Mouse (Mus musculus) heart, embryonic 14.5 days (tissue): ENCODE data around the gene Samd4. TPM values are rescaled to one million over a fixed set of nuclear protein-coding genes. Genes with fewer than 3 reads are reported as not detected.
A peak's percentile ranks its signal among the peaks of the same experiment; 100 is the strongest.

Source experiments
- ATAC-seq: fragments of 200-750 bp; cut with Nextera tagmentation; 2 replicates; pipeline ENCODE4 v1.8.0; 2017; ENCODE audit warnings: low read depth, moderate TSS enrichment; ENCODE audit not compliant: insufficient number of reproducible peaks, insufficient read depth, low FRiP score
- H3K27ac ChIP-seq, 2 experiments: fragments of 200-500 bp in 1 of 2; fragments of 300-500 bp in 1 of 2; sonication (generic) in 1 of 2; replicated peaks in 1 of 2; 2 replicates each; pipeline ENCODE4 v1.5.1; 2012 to 2014; ENCODE audit warnings: low read depth in 2 of 2, low read length in 2 of 2, control low read depth in 1 of 2, mild to moderate bottlenecking in 1 of 2, mixed read lengths in 1 of 2; ENCODE audit not compliant: control insufficient read depth in 1 of 2, insufficient read depth in 1 of 2
- H3K27me3 ChIP-seq: fragments of 300-500 bp; sonication (generic); 2 replicates; pipeline ENCODE4 v1.6.1; 2014; ENCODE audit warnings: mild to moderate bottlenecking, low read length, control low read depth; ENCODE audit not compliant: control insufficient read depth, insufficient read depth
- H3K36me3 ChIP-seq: fragments of 300-500 bp; sonication (generic); 2 replicates; pipeline ENCODE4 v1.6.1; 2014; ENCODE audit warnings: mild to moderate bottlenecking, control low read depth, low read length, mixed read lengths; ENCODE audit not compliant: control insufficient read depth, insufficient read depth
- H3K4me1 ChIP-seq, 2 experiments: fragments of 200-500 bp in 1 of 2; fragments of 300-500 bp in 1 of 2; sonication (generic) in 1 of 2; 2 replicates each; pipeline ENCODE4 v1.6.1; 2012 to 2014; ENCODE audit warnings: low read length in 2 of 2, control low read depth in 1 of 2, mixed read lengths in 1 of 2; ENCODE audit not compliant: control insufficient read depth in 2 of 2, insufficient read depth in 2 of 2
- H3K4me2 ChIP-seq: fragments of 300-500 bp; sonication (generic); 2 replicates; pipeline ENCODE4 v1.6.1; 2014; ENCODE audit warnings: mild to moderate bottlenecking, low read length
- H3K4me3 ChIP-seq, 2 experiments: fragments of 200-500 bp in 1 of 2; fragments of 300-500 bp in 1 of 2; sonication (generic) in 1 of 2; 2 replicates each; pipeline ENCODE4 v1.5.1; 2012 to 2014; ENCODE audit warnings: low read length in 2 of 2, mild to moderate bottlenecking in 2 of 2, control low read depth in 1 of 2, low read depth in 1 of 2, moderate library complexity in 1 of 2; ENCODE audit not compliant: control insufficient read depth in 1 of 2, insufficient read depth in 1 of 2
- H3K9ac ChIP-seq: fragments of 300-500 bp; sonication (generic); 2 replicates; pipeline ENCODE4 v1.6.1; 2014; ENCODE audit warnings: mild to moderate bottlenecking, low read length
- H3K9me3 ChIP-seq: fragments of 300-500 bp; sonication (generic); 2 replicates; pipeline ENCODE4 v1.6.1; 2016; ENCODE audit warnings: low read length, control low read depth; ENCODE audit not compliant: control insufficient read depth
- WGBS: fragments of 180-500 bp; shearing (Covaris S2); extraction: QIAGEN DNeasy Blood & Tissue Kit; methylation state at CpG from one replicate; pipeline ENCODE4 v1.1.7; 2014; 5-methylcytosine and 5-hydroxymethylcytosine counted together
- polyA plus RNA-seq: library from polyadenylated mRNA; unstranded; fragments of >200 nt; fragmentation: Nextera tagmentation; extraction: Ambion mirVana; gene quantifications from 2 replicates; pipeline ENCODE4 v1.2.1, GENCODE M21; 2014

The Samd4 gene
- polyA plus RNA-seq, 1 experiment from 2014 or later, result 12.0 TPM

DNA sequence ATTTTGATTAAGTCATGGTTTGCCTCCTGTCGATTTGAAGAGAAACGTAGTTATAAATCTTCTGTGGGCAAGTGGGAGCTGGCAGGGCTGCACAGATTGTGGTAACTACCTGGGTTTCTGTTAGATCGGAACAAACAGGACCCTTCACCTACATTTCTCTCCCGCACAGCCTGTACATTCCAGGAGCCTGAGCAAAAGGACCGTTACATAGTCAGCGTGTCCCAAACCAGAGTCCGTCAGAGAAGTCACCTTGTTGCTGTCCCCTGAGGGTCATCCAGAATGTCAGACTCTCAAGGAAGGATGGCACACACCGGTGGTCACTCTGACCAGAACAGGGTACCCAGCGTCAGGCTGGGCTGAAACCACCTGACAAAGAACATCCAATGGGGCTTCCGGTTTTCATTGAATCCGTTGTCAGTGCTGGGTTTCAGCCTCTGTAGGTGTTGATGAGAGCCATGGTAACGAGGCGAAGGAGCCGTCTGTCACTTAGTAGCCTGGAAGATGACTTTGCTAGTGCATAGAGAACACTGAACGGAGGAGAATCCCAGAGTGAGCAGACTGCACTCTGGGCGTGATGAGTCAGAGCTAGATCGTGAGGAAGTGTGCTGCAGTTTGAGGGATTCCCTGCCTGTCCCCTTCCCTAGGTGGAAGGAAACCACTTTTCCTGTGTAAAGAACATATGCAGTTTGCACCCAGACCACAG, 98.2 kb downstream of the Samd4 start:
- no peak overlapping the region for H3K4me3 ChIP-seq
- 35% methylated on average over 17 of the region's 17 CpGs for WGBS
- H3K27me3 ChIP-seq, result no peaks in the 10 kb centered on the region
- H3K9ac ChIP-seq, result no peak overlapping the region; the same call in 1 of the 2 replicates
- H3K27ac ChIP-seq, result peak overlapping the region; percentile 4 to 41; a peak in 2 of 4 replicates
- H3K4me1 ChIP-seq, result peaks cover 44 to 83% of the 10 kb centered on the region in 2 experiments
- H3K36me3 ChIP-seq, result no peaks in the 10 kb centered on the region; the same call in 1 of the 2 replicates
- H3K9me3 ChIP-seq, result no peaks in the 10 kb centered on the region
- H3K4me2 ChIP-seq, result peak overlapping the region; percentile 38
- ATAC-seq, result no peak

DNA sequence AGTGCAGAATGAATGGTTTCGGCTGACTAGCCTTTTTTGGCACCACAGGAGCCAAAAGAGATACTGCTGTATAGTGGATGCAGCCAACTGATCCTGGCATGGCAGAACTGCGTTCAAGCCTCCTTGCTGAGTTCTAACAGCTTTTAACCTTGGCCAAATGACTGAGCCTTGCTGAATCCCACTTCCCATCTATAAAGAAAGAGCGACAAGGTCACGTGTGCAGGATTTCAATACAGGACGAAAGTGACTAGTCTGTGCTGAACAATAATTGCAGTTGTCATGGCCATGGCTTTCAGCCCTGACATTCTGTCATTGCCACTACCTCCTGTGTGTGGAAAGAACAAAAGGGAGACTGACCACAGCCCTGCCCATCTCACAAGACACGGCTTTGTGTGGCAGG, 99.5 kb downstream of the Samd4 start:
- Histone ChIP-seq H3K4me3 (no peak overlapping the region), H3K4me2 (no peak overlapping the region), H3K9ac (no peak overlapping the region), H3K36me3 (peaks cover 3% of the 10 kb centered on the region; the same call in 1 of the 2 replicates), H3K27me3 (no peaks in the 10 kb centered on the region), H3K4me1 (peaks cover 43 to 72% of the 10 kb centered on the region in 2 experiments), H3K9me3 (no peaks in the 10 kb centered on the region), H3K27ac (no peak overlapping the region)
- WGBS, result 68% methylated on average over 6 of the region's 6 CpGs
- no peak for ATAC-seq

GRCm38 (mm10) chr14:46984542-46985125, 102.0 kb downstream of the Samd4 start:
- no peak overlapping the region for H3K4me2 ChIP-seq
- peaks cover 35 to 51% of the 10 kb centered on the region in 2 experiments for H3K4me1 ChIP-seq
- H3K27ac ChIP-seq, result peak overlapping the region in 1 of 2 experiments; percentile 58; a peak in 1 of 4 replicates
- no peaks in the 10 kb centered on the region for H3K9me3 ChIP-seq
- no peak overlapping the region for H3K4me3 ChIP-seq
- H3K9ac ChIP-seq, result no peak overlapping the region
- H3K27me3 ChIP-seq, result no peaks in the 10 kb centered on the region
- WGBS, result 51% methylated on average over 8 of the region's 8 CpGs
- H3K36me3 ChIP-seq, result peaks cover 3% of the 10 kb centered on the region; the same call in 1 of the 2 replicates
- ATAC-seq, result no peak

DNA sequence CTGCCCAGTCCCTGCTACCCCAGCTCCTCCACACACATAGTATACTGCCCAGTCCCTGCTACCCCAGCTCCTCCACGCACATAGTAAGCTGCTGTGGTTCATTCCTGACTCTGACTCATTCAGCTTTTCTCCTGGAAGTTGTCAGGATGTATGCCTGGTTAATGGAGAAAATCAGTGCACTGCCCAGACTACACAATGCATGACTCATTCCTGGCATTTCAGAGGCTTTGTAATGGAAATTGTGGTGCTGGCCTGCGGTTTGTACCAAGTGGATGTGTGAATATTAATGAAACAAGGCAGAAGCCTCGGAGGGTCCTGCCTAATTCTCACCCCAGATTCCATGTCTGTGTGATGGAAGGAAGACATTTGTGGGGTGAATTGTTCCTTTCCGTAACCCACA, 107.0 kb downstream of the Samd4 start:
- WGBS, result 29% methylated on average over 4 of the region's 4 CpGs
- H3K9me3 ChIP-seq, result no peaks in the 10 kb centered on the region
- H3K27ac ChIP-seq, result peak overlapping the region; percentile 31 to 72
- H3K36me3 ChIP-seq, result peaks cover 3% of the 10 kb centered on the region; the same call in 1 of the 2 replicates
- ATAC-seq, result peak; percentile 39; the same call in 1 of the 2 replicates
- peaks cover 24 to 41% of the 10 kb centered on the region in 2 experiments for H3K4me1 ChIP-seq
- H3K4me2 ChIP-seq, result no peak overlapping the region
- no peaks in the 10 kb centered on the region for H3K27me3 ChIP-seq
- H3K9ac ChIP-seq, result no peak overlapping the region
- H3K4me3 ChIP-seq, result no peak overlapping the region

- Histone ChIP-seq H3K4me2 (no peak overlapping the region), H3K27ac (peak overlapping the region in 1 of 2 experiments; percentile 67; a peak in 1 of 4 replicates), H3K27me3 (no peaks in the 10 kb centered on the region), H3K36me3 (peaks cover 3% of the 10 kb centered on the region; the same call in 1 of the 2 replicates), H3K9ac (no peak overlapping the region), H3K4me3 (no peak overlapping the region), H3K9me3 (no peaks in the 10 kb centered on the region), H3K4me1 (peaks cover 20 to 35% of the 10 kb centered on the region in 2 experiments)
- no peak for ATAC-seq
- WGBS, result 82% methylated on average over 3 of the region's 3 CpGs
Observed at GRCm38 (mm10) chr14:46990450-46990849, 107.8 kb downstream of the Samd4 start.

DNA sequence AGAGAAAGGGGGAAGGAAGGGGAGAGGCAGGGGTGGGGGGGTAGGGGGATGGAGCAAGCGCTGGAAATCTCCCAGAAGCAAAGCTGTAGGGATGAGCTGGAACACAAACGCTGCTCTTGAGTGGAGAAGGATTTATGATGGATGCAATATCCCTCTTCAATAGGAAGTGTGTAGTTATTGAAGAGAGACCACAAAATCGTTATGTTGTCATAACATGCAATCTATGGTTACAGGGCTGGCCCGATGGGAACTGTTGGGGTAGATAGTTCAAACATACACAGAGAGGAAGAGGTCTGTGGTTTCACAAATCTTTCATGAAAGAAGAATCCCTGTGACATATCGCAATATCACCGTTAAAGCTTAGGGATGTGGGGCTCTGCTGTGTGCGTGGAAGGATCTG, 112.0 kb downstream of the Samd4 start:
- Histone ChIP-seq H3K27ac (no peak overlapping the region), H3K4me3 (no peak overlapping the region), H3K9me3 (no peaks in the 10 kb centered on the region), H3K4me1 (peaks cover 25 to 43% of the 10 kb centered on the region in 2 experiments), H3K36me3 (no peaks in the 10 kb centered on the region), H3K9ac (no peak overlapping the region), H3K27me3 (no peaks in the 10 kb centered on the region), H3K4me2 (no peak overlapping the region)
- WGBS, result 87% methylated on average over 7 of the region's 7 CpGs
- ATAC-seq, result no peak

- H3K4me3 ChIP-seq, result no peak overlapping the region
- no peak overlapping the region for H3K27ac ChIP-seq
- no peak for ATAC-seq
- H3K9ac ChIP-seq, result no peak overlapping the region
- peak overlapping the region; percentile 19; the same call in 1 of the 2 replicates for H3K4me2 ChIP-seq
- H3K9me3 ChIP-seq, result no peaks in the 10 kb centered on the region
- H3K36me3 ChIP-seq, result no peaks in the 10 kb centered on the region
- H3K27me3 ChIP-seq, result no peaks in the 10 kb centered on the region
- WGBS, result 46% methylated on average over 9 of the region's 9 CpGs
- H3K4me1 ChIP-seq, result peaks cover 25 to 34% of the 10 kb centered on the region in 2 experiments
Observed at GRCm38 (mm10) chr14:46999321-47000025, 116.8 kb downstream of the Samd4 start.
